Mouse (Mus musculus) hindbrain, postnatal 0 days (tissue): Measurements from ENCODE around the gene Trap1. TPM values are rescaled to one million over a fixed set of nuclear protein-coding genes. Genes with fewer than 3 reads are reported as not detected.

Experiments
- ATAC-seq: fragments of 200-750 bp; cut with Nextera tagmentation; 2 replicates; pipeline ENCODE4 v1.8.0; 2017; ENCODE audit warnings: mild to moderate bottlenecking, moderate TSS enrichment, moderate library complexity
- DNase-seq: peaks from one replicate; pipeline ENCODE4 v3.0.0-alpha.2; 2015; ENCODE audit warnings: low spot score
- H3K27ac ChIP-seq: fragments of 300-500 bp; sonication (generic); 2 replicates; pipeline ENCODE4 v1.5.1; 2014; ENCODE audit warnings: mild to moderate bottlenecking
- H3K27me3 ChIP-seq: fragments of 300-500 bp; sonication (generic); 2 replicates; pipeline ENCODE4 v1.6.1; 2014; ENCODE audit warnings: low read length, mixed read lengths; ENCODE audit not compliant: insufficient read depth
- H3K36me3 ChIP-seq: fragments of 300-500 bp; sonication (generic); 2 replicates; pipeline ENCODE4 v1.6.1; 2014; ENCODE audit warnings: low read length, mixed read lengths; ENCODE audit not compliant: insufficient read depth
- H3K4me1 ChIP-seq: fragments of 300-500 bp; sonication (generic); 2 replicates; pipeline ENCODE4 v1.6.1; 2014; ENCODE audit warnings: antibody characterized with exemption, low read length, mixed read lengths; ENCODE audit not compliant: insufficient read depth
- H3K4me2 ChIP-seq: fragments of 300-500 bp; sonication (generic); 2 replicates; pipeline ENCODE4 v1.6.1; 2014; ENCODE audit warnings: low read depth, mild to moderate bottlenecking, low read length, moderate library complexity, mixed read lengths
- H3K4me3 ChIP-seq: fragments of 300-500 bp; sonication (generic); 2 replicates; pipeline ENCODE4 v1.5.1; 2014; ENCODE audit warnings: low read length
- H3K9ac ChIP-seq: fragments of 300-500 bp; sonication (generic); replicated peaks from 2 replicates; pipeline ENCODE4 v1.6.1; 2014; ENCODE audit warnings: mild to moderate bottlenecking, low read length, moderate library complexity, mixed read lengths
- H3K9me3 ChIP-seq: fragments of 300-500 bp; sonication (generic); 2 replicates; pipeline ENCODE4 v1.6.1; 2016; ENCODE audit warnings: low read length, mixed read lengths
- CTCF ChIP-seq: IDR thresholded peaks from 2 replicates; pipeline ENCODE4 v1.5.1; 2016; ENCODE audit warnings: antibody characterized with exemption, control low read depth, low read depth
- WGBS: fragments of 180-500 bp; shearing (Covaris S2); extraction: QIAGEN DNeasy Blood & Tissue Kit; methylation state at CpG from one replicate; pipeline ENCODE4 v1.1.7; 2014; 5-methylcytosine and 5-hydroxymethylcytosine counted together
- polyA plus RNA-seq: library from polyadenylated mRNA; unstranded; fragments of >200 nt; fragmentation: Nextera tagmentation; extraction: Ambion mirVana; gene quantifications from 2 replicates; pipeline ENCODE4 v1.2.1, GENCODE M21; 2015
- total RNA-seq: library from RNA; depleted of rRNA; stranded (reverse); fragments of >200 nt; gene quantifications from 2 replicates; pipeline ENCODE4 v1.2.3, GENCODE M21; 2014

Trap1 gene
- total and polyA plus RNA-seq, 2 experiments from 2014 or later = 42.6 to 51.2 TPM

DNA sequence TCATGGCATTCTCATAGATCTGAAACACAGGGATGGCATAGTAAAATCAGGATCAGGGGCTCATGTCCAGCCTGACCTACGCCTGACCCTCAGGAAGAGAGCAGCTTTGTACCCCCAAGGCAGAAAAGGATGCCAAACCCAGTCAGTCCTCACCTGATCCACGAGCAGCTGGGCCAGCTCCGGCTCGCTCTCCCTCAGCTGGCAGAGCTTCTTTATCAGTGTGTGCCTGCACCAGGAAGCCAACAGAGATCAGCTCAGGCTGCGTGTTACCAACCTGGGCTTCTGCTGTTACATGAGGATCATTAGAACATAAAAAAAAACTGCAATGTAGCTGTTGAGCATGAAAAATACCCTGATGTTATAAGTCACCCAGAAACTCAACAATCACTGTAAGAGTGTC, 37.4 kb downstream of the Trap1 start:
- DNase-seq (no peak), ATAC-seq (no peak)
- Histone ChIP-seq H3K27ac (no peak overlapping the region), H3K36me3 (peaks cover 25% of the 10 kb centered on the region), H3K4me3 (no peak overlapping the region), H3K9me3 (no peaks in the 10 kb centered on the region), H3K27me3 (no peaks in the 10 kb centered on the region), H3K4me1 (no peaks in the 10 kb centered on the region), H3K4me2 (no peak overlapping the region), H3K9ac (no peak overlapping the region)
- WGBS = 91% methylated on average over 5 of the region's 5 CpGs
- TF ChIP-seq CTCF = no peak

DNA sequence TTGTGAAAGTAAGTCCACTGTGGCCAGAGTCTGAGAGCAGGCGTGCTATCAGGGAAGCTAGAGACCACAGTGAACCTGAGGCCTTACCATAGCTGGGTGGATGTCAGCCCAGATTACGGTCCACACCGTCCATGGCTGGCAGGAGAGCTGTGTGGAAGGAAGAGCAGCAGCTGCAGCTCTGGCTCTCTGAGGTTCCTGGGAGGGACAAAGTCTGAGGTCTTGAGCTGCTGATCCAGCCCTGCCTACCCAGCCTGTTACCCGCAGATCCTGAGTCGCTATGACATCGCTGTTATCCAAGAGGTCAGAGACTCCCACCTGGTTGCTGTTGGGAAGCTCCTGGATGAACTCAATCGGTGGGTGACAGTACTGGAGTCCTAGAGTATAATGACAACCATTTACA, 39.9 kb downstream of the Trap1 start:
- H3K36me3 ChIP-seq = peaks cover 17% of the 10 kb centered on the region
- H3K4me3 ChIP-seq = no peak overlapping the region
- ATAC-seq (no peak), DNase-seq (no peak)
- H3K27me3 ChIP-seq = no peaks in the 10 kb centered on the region
- H3K27ac ChIP-seq = no peak overlapping the region
- no peak overlapping the region for H3K4me2 ChIP-seq
- no peak for TF ChIP-seq CTCF
- no peak overlapping the region for H3K9ac ChIP-seq
- H3K4me1 ChIP-seq = no peaks in the 10 kb centered on the region
- no peaks in the 10 kb centered on the region for H3K9me3 ChIP-seq
- 95% methylated on average over 7 of the region's 7 CpGs for WGBS

DNA sequence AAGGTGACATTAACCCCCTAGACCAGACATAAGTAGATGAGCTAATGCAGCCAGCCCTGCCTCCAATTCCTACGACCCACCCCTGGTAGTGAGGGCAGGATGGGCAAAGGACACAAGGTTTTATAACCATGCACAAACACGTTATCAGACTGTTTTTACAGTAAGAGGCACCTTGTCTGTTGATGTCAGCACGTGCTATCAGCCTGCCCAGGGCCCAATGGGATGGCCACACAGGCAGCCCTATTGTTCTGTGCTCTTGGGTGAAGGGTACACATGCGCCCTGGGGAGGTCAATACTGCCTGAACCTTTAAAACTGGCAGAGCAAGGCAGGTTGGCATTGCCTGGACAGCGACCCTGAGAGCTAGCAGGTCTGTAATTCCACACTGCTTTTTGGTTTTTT, 40.8 kb downstream of the Trap1 start, which contains the start of gene Dnase1:
Gene Dnase1, plus strand, starts transcription at position 136 of the 400 bp plus-strand sequence.
- H3K9me3 ChIP-seq = no peaks in the 10 kb centered on the region
- no peaks in the 10 kb centered on the region for H3K27me3 ChIP-seq
- no peak within 1 kb of the TSS for H3K4me3 ChIP-seq
- no peak for TF ChIP-seq CTCF
- peaks cover 17% of the 10 kb centered on the region for H3K36me3 ChIP-seq
- 96% methylated on average over 5 of the region's 5 CpGs for WGBS
- no peaks in the 10 kb centered on the region for H3K4me1 ChIP-seq
- no peak within 1 kb of the TSS for H3K27ac ChIP-seq
- DNase-seq = no peak
- no peak within 1 kb of the TSS for H3K9ac ChIP-seq
- ATAC-seq = no peak
- H3K4me2 ChIP-seq = no peak within 1 kb of the TSS

DNA sequence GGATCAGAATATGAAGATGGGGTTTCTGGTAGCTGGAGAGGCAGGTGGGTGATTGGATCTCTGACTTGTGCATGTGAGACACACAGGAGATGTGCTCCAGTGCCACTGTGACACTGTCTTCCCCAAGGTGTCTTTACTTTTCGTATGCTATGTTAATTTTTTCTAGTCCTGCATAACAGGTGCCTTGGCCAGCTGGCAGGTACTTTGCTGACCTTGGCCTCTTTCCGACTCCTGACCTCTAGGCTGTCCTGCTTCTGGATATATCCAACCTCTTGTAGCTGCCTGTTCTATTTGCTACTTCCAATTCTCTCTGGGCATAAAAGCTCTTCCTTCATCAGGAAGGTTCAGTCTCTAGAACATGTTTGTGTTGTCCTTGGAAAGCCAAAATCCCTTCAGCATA, 42.1 kb downstream of the Trap1 start:
- 87% methylated on average over 2 of the region's 2 CpGs for WGBS
- ATAC-seq = no peak

DNA sequence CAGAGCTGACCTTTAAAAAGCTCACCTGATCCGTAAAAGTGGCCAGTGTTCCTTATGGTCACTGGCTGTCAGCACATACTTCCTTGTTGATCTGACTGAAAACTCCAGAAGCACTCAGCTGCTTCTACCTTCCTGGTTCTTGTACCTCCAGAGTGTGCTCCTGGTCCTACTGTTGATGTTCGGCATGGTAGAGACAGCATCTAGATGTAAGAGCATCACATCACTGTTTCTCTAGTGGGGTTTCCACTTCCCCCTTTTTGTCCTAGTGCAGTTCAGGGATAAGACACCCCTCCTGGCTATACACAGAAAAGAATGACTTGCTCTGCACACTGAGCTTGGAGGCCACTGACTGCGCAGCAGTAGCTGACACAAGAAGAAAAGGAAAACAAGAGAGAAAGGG, 43.2 kb downstream of the Trap1 start:
- 89% methylated on average over 3 of the region's 3 CpGs for WGBS
- DNase-seq (no peak), ATAC-seq (no peak)
- Histone ChIP-seq H3K4me1 (no peaks in the 10 kb centered on the region), H3K4me3 (no peak overlapping the region), H3K27me3 (no peaks in the 10 kb centered on the region), H3K9ac (no peak overlapping the region), H3K27ac (no peak overlapping the region), H3K4me2 (no peak overlapping the region), H3K9me3 (no peaks in the 10 kb centered on the region), H3K36me3 (peaks cover 9% of the 10 kb centered on the region)
- TF ChIP-seq CTCF = no peak

More for the DNA sequence above, 42.1 kb downstream of the Trap1 start:
- H3K36me3 ChIP-seq = peaks cover 17% of the 10 kb centered on the region
- no peak overlapping the region for H3K4me3 ChIP-seq
- no peak overlapping the region for H3K27ac ChIP-seq
- H3K27me3 ChIP-seq = no peaks in the 10 kb centered on the region
- no peaks in the 10 kb centered on the region for H3K9me3 ChIP-seq
- no peak overlapping the region for H3K9ac ChIP-seq
- no peak for DNase-seq
- TF ChIP-seq CTCF = no peak
- no peaks in the 10 kb centered on the region for H3K4me1 ChIP-seq
- H3K4me2 ChIP-seq = no peak overlapping the region

DNA sequence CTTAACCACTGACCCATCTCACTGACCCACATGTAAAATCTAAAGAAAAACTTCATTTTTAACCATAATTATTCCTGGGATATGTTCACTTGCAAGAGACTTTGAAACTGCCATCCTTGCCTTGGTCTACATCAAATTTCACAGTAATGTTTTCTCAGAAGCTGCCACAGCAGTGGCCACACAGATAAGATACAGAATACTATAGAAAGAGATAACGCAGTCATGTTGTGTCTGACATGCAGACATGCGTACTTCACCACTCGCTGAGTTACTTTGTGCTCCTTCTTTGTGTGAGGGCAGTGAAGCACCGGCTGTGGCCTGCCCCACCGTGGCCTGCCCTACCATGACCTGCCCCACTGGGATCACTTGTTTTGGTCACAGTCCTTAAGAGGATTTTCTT, 43.7 kb downstream of the Trap1 start:
- H3K4me2 ChIP-seq = no peak overlapping the region

DNA sequence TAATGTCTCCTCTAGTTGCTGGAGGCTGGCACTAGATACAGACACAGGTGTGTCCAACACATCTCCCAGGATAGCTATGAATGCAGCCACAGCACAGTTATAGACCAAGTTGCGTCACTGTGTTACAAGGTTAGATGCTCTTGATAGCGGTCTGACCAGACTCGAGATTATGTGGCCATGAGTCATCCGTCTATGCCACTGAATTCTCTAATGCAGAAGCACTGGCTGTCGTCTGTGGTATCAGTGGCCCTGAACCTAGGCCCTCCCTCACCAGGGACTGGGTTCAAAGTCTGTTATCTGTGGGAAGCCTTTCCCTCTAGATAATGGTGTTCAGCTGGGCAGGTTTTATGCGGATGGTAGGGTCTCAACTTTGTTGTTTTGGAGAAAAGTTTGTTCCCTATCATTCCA, 45.3 kb downstream of the Trap1 start:
- no peak for TF ChIP-seq CTCF
- H3K36me3 ChIP-seq = no peaks in the 10 kb centered on the region

More for the DNA sequence above, 43.7 kb downstream of the Trap1 start:
- WGBS = 48% methylated on average over 5 of the region's 5 CpGs
- Histone ChIP-seq H3K36me3 (peaks cover 4% of the 10 kb centered on the region; the same call in 1 of the 2 replicates), H3K9me3 (no peaks in the 10 kb centered on the region), H3K27me3 (no peaks in the 10 kb centered on the region), H3K9ac (no peak overlapping the region), H3K4me3 (no peak overlapping the region), H3K27ac (no peak overlapping the region), H3K4me1 (no peaks in the 10 kb centered on the region)
- no peak for TF ChIP-seq CTCF
- ATAC-seq = no peak
- no peak for DNase-seq

More for the DNA sequence above, 45.3 kb downstream of the Trap1 start:
- 92% methylated on average over 6 of the region's 6 CpGs for whole genome bisulfite sequencing
- Histone ChIP-seq H3K4me3 (no peak overlapping the region), H3K4me2 (no peak overlapping the region), H3K27ac (no peak overlapping the region), H3K9ac (no peak overlapping the region), H3K27me3 (no peaks in the 10 kb centered on the region), H3K4me1 (no peaks in the 10 kb centered on the region), H3K9me3 (no peaks in the 10 kb centered on the region)
- ATAC-seq (no peak), DNase-seq (no peak)
